Mouse (Mus musculus) liver, embryonic 12.5 days (tissue): ENCODE results near the gene Ect2. TPM values are rescaled to one million over a fixed set of nuclear protein-coding genes. Genes with fewer than 3 reads are reported as not detected.

Source experiments
- ATAC-seq: fragments of 200-750 bp; cut with Nextera tagmentation; 2 replicates; pipeline ENCODE4 v1.8.0; 2017; ENCODE audit warnings: moderate number of reproducible peaks, mild to moderate bottlenecking, moderate library complexity
- H3K27ac ChIP-seq: fragments of 300-500 bp; sonication (generic); 2 replicates; pipeline ENCODE4 v1.5.1; 2016; ENCODE audit warnings: mild to moderate bottlenecking
- H3K27me3 ChIP-seq: fragments of 300-500 bp; sonication (generic); replicated peaks from 2 replicates; pipeline ENCODE4 v1.6.1; 2016; ENCODE audit warnings: mild to moderate bottlenecking, moderate library complexity
- H3K36me3 ChIP-seq: fragments of 300-500 bp; sonication (generic); 2 replicates; pipeline ENCODE4 v1.6.1; 2016; ENCODE audit warnings: mild to moderate bottlenecking, moderate library complexity
- H3K4me1 ChIP-seq: fragments of 300-500 bp; sonication (generic); 2 replicates; pipeline ENCODE4 v1.6.1; 2016
- H3K4me2 ChIP-seq: fragments of 300-500 bp; sonication (generic); 2 replicates; pipeline ENCODE4 v1.6.1; 2016; ENCODE audit warnings: mild to moderate bottlenecking, moderate library complexity
- H3K4me3 ChIP-seq: fragments of 300-500 bp; sonication (generic); 2 replicates; pipeline ENCODE4 v1.5.1; 2016; ENCODE audit warnings: mild to moderate bottlenecking, moderate library complexity
- H3K9ac ChIP-seq: fragments of 300-500 bp; sonication (generic); 2 replicates; pipeline ENCODE4 v1.6.1; 2016; ENCODE audit warnings: mild to moderate bottlenecking, moderate library complexity
- H3K9me3 ChIP-seq: fragments of 300-500 bp; sonication (generic); replicated peaks from 2 replicates; pipeline ENCODE4 v1.6.1; 2016; ENCODE audit warnings: mild to moderate bottlenecking, moderate library complexity
- WGBS: fragments of 180-500 bp; shearing (Covaris S2); methylation state at CpG from one replicate; pipeline ENCODE4 v1.1.7; 2016; ENCODE audit not compliant: insufficient replicate concordance; 5-methylcytosine and 5-hydroxymethylcytosine counted together
- polyA plus RNA-seq: library from polyadenylated mRNA; unstranded; fragments of >200 nt; fragmentation: Nextera tagmentation; extraction: Ambion mirVana; gene quantifications from 2 replicates; pipeline ENCODE4 v1.2.1, GENCODE M21; 2016

The Ect2 gene
- 45.4 TPM in 2 replicates for polyA plus RNA-seq

DNA sequence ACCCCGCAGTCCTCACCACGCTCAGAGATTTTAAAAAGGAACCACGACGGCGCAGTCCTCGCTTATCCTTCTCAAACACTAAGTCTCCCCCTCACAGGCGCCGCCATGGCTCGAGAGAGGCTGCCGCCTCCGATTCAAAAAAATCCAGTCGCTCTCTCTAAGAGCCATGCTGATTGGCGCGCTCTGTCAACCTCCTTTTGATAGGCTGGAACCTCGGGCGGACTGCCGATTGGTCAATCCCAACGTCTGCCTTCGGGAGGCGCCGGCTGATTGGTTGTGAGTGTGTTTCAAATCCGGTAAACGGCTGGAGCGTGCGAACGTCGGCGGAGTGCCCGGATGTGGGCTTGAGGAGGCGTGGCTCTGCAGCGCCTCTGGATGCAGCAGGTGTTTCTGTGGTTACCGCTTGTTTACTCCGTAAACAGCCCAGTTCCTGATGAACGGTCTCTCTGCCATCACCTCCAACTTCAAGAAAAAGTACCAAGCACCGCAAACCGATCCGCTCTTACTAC is at the start of gene Ect2:
Ect2 (minus strand) TSS at position 178 of the 509 bp plus-strand sequence.
- peak; percentile 96 for ATAC-seq
- peak within 1 kb of the TSS; percentile 93 for H3K9ac ChIP-seq
- H3K27me3 ChIP-seq, result no peaks in the 10 kb centered on the region
- peaks cover 27% of the 10 kb centered on the region for H3K36me3 ChIP-seq
- under 1% methylated on average over 37 of the region's 37 CpGs for WGBS
- peak within 1 kb of the TSS; percentile 90 for H3K27ac ChIP-seq
- H3K4me2 ChIP-seq, result peak within 1 kb of the TSS; percentile 83
- H3K9me3 ChIP-seq, result no peaks in the 10 kb centered on the region
- peaks cover 41% of the 10 kb centered on the region for H3K4me1 ChIP-seq
- H3K4me3 ChIP-seq, result peak within 1 kb of the TSS; percentile 98

DNA sequence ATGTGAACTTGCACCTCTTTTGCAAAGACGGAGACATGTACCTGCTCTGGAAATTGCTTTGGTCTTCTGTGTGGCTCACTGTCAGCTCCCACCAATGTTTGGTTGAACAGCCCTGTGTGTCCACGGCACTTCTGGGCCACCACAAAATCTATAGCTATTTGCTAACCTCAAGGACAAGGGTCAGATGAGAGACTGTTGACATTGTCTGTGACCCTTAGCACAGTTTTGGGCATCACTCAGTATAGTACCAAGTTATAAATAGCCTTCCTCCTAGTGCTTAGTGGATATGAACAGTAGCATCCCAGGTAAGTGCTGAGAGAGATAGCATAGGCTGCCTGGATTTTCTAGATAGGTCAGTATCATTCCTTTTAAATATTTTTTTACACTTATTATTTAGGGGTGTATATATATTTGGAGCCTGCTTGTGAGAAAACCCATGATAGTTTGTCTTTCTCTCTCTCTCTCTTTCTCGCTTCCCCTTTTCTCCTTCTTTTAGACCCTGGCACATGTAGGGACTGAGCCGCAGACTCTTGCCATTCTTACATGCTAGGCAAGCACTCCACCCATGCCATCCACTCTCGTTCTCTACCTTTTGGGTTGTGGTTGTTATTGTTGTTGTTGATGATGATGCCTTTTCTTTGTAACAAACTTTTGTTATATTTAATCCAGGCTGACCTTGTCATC is 48.2 kb upstream of the Ect2 start:
- Histone ChIP-seq H3K9me3 (no peaks in the 10 kb centered on the region), H3K9ac (no peak overlapping the region), H3K27ac (no peak overlapping the region), H3K27me3 (no peaks in the 10 kb centered on the region), H3K36me3 (no peaks in the 10 kb centered on the region), H3K4me1 (peaks cover 18% of the 10 kb centered on the region; the same call in 1 of the 2 replicates), H3K4me3 (no peak overlapping the region), H3K4me2 (no peak overlapping the region)
- WGBS, result 59% methylated on average over 5 of the region's 5 CpGs
- ATAC-seq, result peak; percentile 46; the same call in 1 of the 2 replicates

DNA sequence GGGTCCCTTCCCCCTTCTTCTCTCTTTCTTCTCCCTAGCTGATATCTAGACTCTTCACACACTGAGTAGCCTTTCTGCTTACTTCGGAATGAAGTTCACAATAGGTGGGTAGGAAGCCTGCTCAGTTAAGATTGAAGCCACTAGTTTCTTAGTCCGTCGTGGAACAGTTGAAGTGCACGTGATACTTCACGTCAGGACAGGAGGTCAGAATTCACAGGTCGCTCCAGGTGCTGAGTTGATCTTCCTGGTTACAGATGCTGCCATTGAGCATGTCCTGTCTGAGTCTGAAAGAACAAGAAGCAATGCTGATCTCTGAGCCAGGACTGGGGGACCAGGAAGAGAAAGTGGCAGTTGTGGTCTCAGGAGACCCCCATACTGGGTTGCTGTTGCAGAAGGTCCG is 45.4 kb upstream of the Ect2 start:
- Histone ChIP-seq H3K36me3 (no peaks in the 10 kb centered on the region), H3K4me1 (peaks cover 27% of the 10 kb centered on the region), H3K27me3 (no peaks in the 10 kb centered on the region), H3K9me3 (no peaks in the 10 kb centered on the region), H3K4me2 (no peak overlapping the region), H3K9ac (no peak overlapping the region), H3K4me3 (no peak overlapping the region), H3K27ac (no peak overlapping the region)
- WGBS, result 60% methylated on average over 7 of the region's 7 CpGs
- ATAC-seq, result no peak

DNA sequence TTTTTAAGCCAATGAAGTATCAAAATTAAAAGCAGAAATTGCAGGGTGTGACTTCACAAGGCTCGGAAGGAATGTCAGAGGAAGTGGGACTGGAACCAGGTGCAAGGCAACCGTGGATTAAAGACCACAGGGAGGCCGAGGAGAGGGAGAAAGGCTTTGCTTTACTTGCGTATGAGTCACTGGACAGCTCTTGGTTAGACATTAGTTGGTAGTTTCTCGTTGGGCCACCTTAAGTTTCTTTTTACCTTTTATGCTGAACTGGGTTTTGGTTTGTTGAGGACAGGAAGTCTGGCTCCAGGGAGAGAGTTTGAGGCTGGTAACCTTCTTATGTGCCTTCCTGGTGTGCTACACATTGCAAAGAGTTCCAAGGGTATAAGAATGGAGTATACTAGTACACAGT is 44.1 kb upstream of the Ect2 start:
- no peak overlapping the region for H3K9ac ChIP-seq
- H3K36me3 ChIP-seq, result no peaks in the 10 kb centered on the region
- WGBS, result 61% methylated on average over 5 of the region's 5 CpGs
- no peak for ATAC-seq
- H3K4me3 ChIP-seq, result no peak overlapping the region
- H3K27ac ChIP-seq, result no peak overlapping the region
- H3K4me1 ChIP-seq, result peaks cover 36% of the 10 kb centered on the region
- H3K9me3 ChIP-seq, result no peaks in the 10 kb centered on the region
- no peak overlapping the region for H3K4me2 ChIP-seq
- no peaks in the 10 kb centered on the region for H3K27me3 ChIP-seq

DNA sequence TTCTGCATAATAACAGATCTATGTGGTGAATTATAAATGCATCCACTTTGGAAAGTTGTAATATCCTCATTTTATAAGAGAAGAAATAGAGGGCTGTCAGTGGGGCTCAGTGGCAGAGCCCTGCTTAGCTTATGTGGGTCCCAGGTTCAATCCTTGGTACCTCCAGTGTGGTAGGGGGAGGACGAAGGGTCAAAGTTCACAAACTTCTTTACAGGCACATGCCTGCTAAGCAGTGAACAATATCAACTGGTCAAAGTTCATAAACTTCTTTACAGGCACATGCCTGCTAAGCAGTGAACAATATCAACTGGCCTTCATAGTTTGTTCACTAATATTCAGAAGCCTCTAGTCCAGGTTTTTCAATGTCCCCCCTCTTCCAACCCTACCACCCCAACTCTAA is 42.9 kb upstream of the Ect2 start:
- no peak for ATAC-seq
- Histone ChIP-seq H3K4me3 (no peak overlapping the region), H3K27me3 (no peaks in the 10 kb centered on the region), H3K9me3 (no peaks in the 10 kb centered on the region), H3K36me3 (no peaks in the 10 kb centered on the region), H3K9ac (no peak overlapping the region), H3K4me1 (peaks cover 38% of the 10 kb centered on the region), H3K4me2 (no peak overlapping the region), H3K27ac (no peak overlapping the region)
- 57% methylated on average over 1 of the region's 1 CpGs for WGBS

- no peak overlapping the region for H3K9ac ChIP-seq
- WGBS, result 78% methylated on average over 8 of the region's 8 CpGs
- H3K4me2 ChIP-seq, result no peak overlapping the region
- no peaks in the 10 kb centered on the region for H3K9me3 ChIP-seq
- 0 out of 2 replicates have a peak, but pooled peaks have one; percentile 7 for ATAC-seq
- H3K27me3 ChIP-seq, result no peaks in the 10 kb centered on the region
- H3K36me3 ChIP-seq, result no peaks in the 10 kb centered on the region
- H3K4me1 ChIP-seq, result peaks cover 33% of the 10 kb centered on the region
- no peak overlapping the region for H3K27ac ChIP-seq
- H3K4me3 ChIP-seq, result no peak overlapping the region
These were observed 42.0 kb upstream of the Ect2 start for GRCm38 (mm10) chr3:27195573-27196227.

- Histone ChIP-seq H3K4me3 (no peak overlapping the region), H3K9me3 (no peaks in the 10 kb centered on the region), H3K4me2 (no peak overlapping the region), H3K27ac (no peak overlapping the region), H3K9ac (no peak overlapping the region), H3K36me3 (no peaks in the 10 kb centered on the region), H3K4me1 (peaks cover 33% of the 10 kb centered on the region), H3K27me3 (no peaks in the 10 kb centered on the region)
- WGBS, result 26% methylated on average over 4 of the region's 4 CpGs
- peak; percentile 10; the same call in 1 of the 2 replicates for ATAC-seq
These were observed 41.5 kb upstream of the Ect2 start for GRCm38 (mm10) chr3:27195153-27195552.

DNA sequence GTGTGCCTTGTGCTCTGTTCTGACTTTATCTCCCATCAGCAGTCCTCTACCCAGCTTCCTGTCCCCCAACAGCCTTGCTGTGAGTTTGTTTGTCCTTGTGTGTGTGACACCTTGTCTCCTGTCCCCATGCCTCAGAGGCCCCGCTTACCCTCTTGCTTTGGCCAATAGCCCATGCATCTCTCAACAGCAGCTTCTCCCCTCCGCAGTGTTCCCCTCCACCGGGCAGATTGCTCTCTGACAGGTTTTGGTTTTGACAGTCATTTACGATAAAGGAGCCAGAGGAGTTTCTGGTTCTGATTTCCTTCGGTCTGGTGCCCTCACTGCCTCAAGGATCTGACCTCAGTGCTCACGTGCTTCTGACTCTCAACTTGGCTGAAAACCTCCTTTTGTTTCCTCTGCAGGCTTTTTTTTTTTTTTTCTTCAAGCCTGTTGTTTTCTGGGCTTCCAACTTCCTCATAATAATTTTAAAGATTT is 40.2 kb upstream of the Ect2 start:
- 7% methylated on average over 6 of the region's 6 CpGs for WGBS
- 0 out of 2 replicates have a peak, but pooled peaks have one; percentile 44 for ATAC-seq
- Histone ChIP-seq H3K27ac (0 out of 2 replicates have a peak overlapping the region, but pooled peaks have one; percentile 23), H3K4me1 (peaks cover 33% of the 10 kb centered on the region), H3K9ac (no peak overlapping the region), H3K4me3 (no peak overlapping the region), H3K4me2 (no peak overlapping the region), H3K36me3 (no peaks in the 10 kb centered on the region), H3K27me3 (no peaks in the 10 kb centered on the region), H3K9me3 (no peaks in the 10 kb centered on the region)

DNA sequence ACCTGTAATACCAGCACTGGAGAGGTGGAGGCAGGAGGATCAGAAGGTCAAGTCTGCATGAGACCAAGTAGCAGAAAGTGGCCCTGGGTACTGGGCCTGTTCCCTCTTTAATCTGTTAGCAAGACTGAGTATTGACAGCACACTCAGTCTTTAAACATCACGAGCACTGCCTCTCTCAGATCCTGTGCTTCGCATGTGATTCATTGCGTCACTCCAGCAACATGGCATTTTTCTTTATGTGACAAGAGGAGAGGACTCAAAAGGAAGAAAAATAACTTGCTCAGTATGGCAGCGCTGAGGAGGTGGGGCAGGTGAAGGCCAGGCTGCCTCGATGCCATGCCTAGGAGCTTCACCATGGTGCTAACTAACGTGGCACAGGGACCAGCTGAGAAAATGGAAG is 38.2 kb upstream of the Ect2 start:
- Histone ChIP-seq H3K27me3 (no peaks in the 10 kb centered on the region), H3K9ac (no peak overlapping the region), H3K9me3 (no peaks in the 10 kb centered on the region), H3K4me1 (peaks cover 33% of the 10 kb centered on the region), H3K36me3 (no peaks in the 10 kb centered on the region), H3K4me2 (no peak overlapping the region), H3K27ac (no peak overlapping the region), H3K4me3 (no peak overlapping the region)
- WGBS, result 66% methylated on average over 6 of the region's 6 CpGs
- no peak for ATAC-seq

DNA sequence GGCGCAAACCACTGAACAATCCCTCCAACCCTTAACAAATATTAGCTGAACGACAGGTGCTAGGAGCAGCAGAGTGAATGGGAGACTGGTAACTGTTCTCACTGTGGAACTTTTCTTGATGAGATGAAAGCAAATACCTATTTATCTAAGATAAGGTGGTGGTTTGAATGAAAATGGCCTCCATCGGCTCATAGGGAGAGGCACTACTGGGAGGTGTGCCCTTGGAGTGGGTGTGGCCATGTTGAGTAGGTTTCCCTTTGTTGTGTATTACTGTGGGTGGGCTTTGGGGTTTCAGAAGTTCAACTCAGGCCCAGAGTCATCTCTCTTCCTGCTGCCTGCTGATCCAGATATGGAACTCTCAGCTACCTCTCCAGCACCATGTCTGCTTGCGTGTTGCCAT is 37.2 kb upstream of the Ect2 start:
- no peak overlapping the region for H3K4me2 ChIP-seq
- H3K4me3 ChIP-seq, result no peak overlapping the region
- 73% methylated on average over 4 of the region's 4 CpGs for WGBS
- H3K9ac ChIP-seq, result no peak overlapping the region
- ATAC-seq, result no peak
- no peaks in the 10 kb centered on the region for H3K9me3 ChIP-seq
- H3K27me3 ChIP-seq, result no peaks in the 10 kb centered on the region
- H3K27ac ChIP-seq, result no peak overlapping the region
- H3K4me1 ChIP-seq, result peaks cover 33% of the 10 kb centered on the region
- H3K36me3 ChIP-seq, result no peaks in the 10 kb centered on the region

- no peak overlapping the region for H3K4me2 ChIP-seq
- H3K27ac ChIP-seq, result no peak overlapping the region
- no peak for ATAC-seq
- no peak overlapping the region for H3K9ac ChIP-seq
- no peak overlapping the region for H3K4me3 ChIP-seq
- no peaks in the 10 kb centered on the region for H3K27me3 ChIP-seq
- no peaks in the 10 kb centered on the region for H3K9me3 ChIP-seq
- WGBS, result 74% methylated on average over 14 of the region's 14 CpGs
- no peaks in the 10 kb centered on the region for H3K36me3 ChIP-seq
- H3K4me1 ChIP-seq, result peaks cover 22% of the 10 kb centered on the region
These were observed 35.9 kb upstream of the Ect2 start for GRCm38 (mm10) chr3:27189320-27190261.
